Mouse (Mus musculus) kidney, adult 2 months (tissue): ENCODE measurements around the gene BC049352.

ENCODE experiments used
- CTCF ChIP-seq: fragments of 200-500 bp; conservative IDR thresholded peaks from 2 replicates; pipeline ENCODE4 v1.5.1; 2011; ENCODE audit warnings: low read depth, mild to moderate bottlenecking, control low read depth, low read length, moderate library complexity, mixed read lengths; ENCODE audit not compliant: insufficient read depth, insufficient read length
- POLR2A ChIP-seq: fragments of 200-500 bp; IDR thresholded peaks from one replicate; pipeline ENCODE4 v1.6.1; 2011; ENCODE audit warnings: low read depth, low read length, control low read depth

GRCm38 (mm10) chr9:45251281-45251680 lies 69.5 kb downstream of the BC049352 start:
- no peak for TF ChIP-seq CTCF
- no peak for TF ChIP-seq POLR2A
